Mouse (Mus musculus): Measurements from ENCODE around the gene Ptger1.

Ptger1 gene

DNA sequence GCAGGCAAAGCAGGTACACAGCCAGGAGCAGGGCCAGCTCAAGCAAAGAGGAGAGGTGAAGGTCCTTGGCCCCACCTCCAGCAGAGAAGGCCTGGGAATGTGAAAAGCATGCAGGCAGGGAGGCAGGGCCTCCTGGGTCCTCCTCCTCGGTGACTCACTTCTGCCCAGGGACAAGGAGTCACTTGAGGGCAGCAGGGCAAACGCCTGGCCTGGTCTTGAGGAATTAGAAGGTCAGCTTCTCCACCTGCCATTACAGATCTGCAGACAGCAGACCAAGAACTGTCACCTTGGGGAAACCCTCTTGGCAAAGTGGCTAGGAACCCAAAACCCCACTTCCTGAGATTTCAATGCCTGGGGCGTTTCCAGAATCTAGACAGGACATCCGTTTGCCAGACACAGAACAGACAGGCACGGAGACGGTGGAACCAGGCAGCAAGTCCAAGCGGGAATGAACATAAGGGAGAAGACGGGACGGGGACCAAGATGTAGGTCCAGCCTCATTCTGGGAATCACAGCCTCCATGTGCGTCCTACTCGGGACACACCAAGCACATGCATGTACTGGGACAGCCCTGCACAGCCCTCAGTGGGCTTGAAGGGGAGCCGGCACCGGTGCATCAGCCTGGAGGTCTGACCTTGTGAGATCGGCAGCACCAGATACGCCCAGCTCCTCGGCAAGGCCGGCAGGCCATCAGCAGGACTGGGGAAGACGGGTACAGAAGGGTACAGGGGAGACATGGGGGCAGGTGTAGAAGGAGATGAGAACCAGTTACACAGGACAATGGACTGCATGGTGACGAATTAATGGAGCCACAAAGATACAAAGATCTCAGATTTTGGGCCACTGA lies 31.1 kb downstream of the Ptger1 start:
- DNase-seq: peak; percentile 65 to 81

- DNase-seq: peak; percentile 38 to 48
Measured at GRCm38 (mm10) chr8:83698291-83698660, 31.8 kb downstream of the Ptger1 start.

DNA sequence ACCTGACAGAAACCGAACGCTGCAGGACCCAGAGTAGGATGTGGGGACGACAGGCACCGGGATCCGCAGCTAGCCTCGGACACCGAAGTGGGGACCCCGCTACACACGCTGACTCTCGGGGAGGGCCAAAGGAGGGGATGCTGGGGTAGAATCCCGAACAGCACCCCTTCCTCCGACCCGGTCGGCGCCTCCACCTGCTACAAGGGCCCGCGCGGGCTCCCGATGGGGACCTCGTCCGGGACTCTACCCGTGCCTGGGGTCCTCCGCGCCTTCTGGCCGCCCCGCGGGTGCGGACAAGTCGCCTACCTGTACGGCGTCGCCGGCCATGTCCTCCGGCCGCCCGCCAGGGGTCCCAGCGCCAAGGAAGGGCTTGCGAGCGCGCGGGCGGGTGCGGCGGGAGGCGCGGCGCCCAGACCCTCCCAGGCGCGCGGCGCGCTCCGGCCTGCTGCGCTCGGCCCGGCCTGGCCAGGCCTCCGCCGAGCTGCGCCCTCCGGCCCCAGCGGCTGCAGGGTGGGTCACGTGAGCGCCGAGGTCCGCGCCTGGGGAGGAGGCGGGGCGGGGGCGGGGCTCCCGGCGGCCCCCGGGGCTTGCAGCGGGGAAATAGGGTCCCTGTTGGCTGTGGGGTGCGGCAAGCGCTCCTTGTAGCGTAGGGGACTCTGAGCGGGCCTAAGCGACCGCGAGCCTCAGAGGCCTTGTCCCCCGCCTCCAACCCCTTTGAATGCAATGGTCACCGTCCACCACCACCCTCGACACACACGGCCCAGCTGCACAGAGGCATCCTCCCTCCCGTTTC lies 32.4 kb downstream of the Ptger1 start, which contains the start of gene Pkn1:
TSS of gene Pkn1 (minus strand) at position 519 of the 793 bp plus-strand sequence.
- DNase-seq: peak; percentile 69 to 72

GRCm38 (mm10) chr8:83699566-83699965 lies 33.1 kb downstream of the Ptger1 start:
- DNase-seq: no peak

DNA sequence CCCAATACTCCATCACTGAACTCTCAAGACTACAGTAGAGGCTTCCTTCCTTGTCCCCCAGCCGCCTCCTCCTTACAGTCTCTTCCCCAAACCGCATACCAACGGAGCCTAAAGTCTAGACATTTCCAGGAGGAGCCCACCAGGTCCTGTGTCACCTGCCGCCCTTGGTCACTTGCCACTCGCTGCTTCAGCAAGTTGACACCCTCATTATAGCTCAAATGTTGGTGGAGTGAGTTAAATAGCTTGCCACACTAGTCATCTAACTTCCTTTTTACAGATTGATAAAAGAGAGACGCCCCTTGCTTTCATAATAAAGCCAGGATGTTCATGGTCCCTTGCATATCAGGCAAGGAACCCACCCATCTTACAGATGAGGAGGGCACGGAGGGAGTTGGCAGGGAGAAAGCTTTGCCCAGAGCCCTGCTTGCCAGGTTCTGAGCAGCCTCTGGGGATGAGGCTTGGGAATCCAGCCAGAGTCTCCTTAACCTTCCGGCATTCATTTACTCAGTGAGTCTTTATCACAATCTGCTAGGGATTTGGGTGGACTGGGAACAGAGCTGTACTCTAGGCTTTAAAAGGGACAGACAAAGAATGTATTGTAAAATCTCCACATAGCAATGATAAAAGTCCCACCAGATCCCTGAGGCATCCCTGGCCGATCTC lies 34.1 kb downstream of the Ptger1 start:
- peak in 1 of 2 experiments; percentile 38 for DNase-seq

DNA sequence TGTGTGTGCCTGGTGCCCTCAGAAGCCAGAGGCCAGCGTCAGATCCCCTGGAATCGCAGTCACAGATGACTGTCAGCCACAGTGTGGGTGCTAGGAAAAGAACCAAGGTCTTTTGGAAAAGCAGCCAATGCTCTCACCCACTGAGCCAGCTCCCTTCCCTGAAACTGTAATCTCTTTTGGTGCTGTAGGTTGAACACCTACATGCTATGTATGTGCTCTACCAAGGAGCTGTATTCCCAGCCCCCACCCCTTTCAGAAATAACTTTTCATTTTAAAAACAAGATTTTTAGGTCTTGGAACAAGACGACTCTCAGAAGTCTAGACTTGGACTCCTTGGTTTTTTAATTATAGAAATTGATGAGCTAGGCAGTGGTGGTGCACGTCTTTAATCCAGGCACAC lies 36.9 kb downstream of the Ptger1 start:
- DNase-seq: no peak

DNA sequence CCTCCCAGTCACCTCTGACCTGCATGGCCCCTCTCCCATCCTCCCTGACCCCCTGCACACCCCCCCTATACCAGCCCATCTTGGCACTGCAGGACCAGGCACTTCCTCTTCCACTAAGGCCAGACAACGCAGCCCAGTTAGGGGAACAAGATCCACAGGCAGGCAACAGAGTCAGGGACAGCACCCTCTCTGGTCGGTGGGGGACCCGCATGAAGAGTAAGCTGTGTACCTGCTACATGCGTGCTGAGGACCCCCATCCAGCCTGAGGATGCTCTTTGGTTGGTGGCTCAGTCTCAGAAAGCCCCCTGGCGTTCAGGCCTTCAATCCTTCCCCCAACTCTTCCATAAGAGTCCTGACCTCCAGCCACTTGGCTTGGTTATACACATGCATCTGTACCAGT lies 39.9 kb downstream of the Ptger1 start:
- DNase-seq: no peak

DNA sequence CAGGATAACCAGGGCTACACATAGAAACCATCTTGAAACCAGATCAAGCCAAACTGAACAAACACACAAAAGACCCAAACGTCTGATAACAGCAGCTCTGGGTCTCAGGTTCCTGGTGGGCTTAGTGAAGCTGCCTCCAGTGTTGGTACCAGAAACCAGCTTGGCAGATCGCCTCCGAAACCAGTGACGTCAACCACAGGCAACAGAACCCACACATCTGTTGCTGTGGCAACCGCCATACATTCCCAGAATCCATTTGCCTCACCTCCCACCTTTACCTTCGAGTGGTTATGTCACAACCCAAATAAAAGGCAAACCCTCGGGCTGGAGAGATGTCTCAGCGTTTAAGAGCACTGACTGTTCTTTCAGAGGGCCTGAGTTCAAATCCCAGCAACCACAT lies 41.1 kb downstream of the Ptger1 start:
- DNase-seq: no peak

- no peak for DNase-seq
Measured at GRCm38 (mm10) chr8:83714676-83715030, 48.2 kb downstream of the Ptger1 start.

DNA sequence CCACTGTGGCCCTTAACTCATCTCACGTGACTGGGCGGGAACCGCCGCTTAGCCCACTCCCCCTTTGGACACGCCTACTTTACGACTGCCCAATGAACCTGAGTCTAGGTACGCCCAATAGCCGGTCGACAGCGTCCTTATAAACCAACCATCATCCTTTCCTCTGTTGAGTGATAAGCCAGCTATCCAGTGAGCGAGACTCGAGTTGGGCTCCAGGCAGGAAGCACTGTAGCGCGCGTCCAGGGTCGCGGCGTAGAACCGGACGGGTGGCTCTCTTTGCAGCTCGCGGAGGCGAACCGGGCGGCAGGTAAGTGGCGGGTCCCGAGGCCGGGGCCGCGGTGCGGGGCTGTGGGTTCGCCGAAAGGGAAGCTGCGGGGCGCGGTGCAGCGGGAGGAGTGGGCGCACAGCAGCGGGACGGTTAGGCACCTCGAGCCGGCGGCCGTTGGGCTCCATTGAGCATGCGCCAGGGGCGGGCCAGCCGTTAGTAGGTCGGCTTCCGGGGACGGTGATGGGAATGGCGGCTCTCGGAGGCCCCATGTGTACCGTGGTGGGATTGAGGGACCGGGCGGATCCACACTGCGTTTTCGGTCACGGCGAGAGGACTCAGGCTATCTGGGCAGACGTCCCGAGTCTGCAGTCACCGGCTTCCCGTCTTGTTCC lies 48.7 kb downstream of the Ptger1 start, which contains the start of gene Ddx39:
TSS of gene Ddx39 (plus strand) at position 147 of the 660 bp plus-strand sequence.
- DNase-seq: peak; percentile 99 to 100

- DNase-seq: no peak
Measured at GRCm38 (mm10) chr8:83715771-83716170, 49.3 kb downstream of the Ptger1 start.

DNA sequence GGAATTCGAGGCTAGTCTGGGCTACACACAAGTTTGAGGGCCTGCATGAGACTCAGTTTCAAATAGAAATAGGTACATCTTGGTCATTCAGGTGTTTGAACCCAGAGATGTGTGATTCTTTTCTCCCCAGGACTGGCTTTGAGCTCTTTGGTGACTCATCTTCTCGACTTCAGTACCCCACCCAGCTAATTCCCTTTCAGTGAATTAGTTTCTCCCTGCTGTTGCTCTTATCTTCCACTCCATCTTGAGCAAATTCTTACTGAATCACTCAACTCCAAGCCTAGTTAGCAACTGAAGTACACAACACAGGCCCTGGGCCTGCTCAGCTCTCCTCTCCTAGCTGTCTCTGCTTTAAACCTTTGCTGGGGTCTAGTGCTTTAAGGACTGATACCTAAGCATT lies 50.1 kb downstream of the Ptger1 start:
- no peak for DNase-seq

- DNase-seq: no peak
Measured at GRCm38 (mm10) chr8:83719048-83719447, 52.6 kb downstream of the Ptger1 start.

- no peak for DNase-seq
Measured at GRCm38 (mm10) chr8:83719693-83720092, 53.2 kb downstream of the Ptger1 start.

- peak; percentile 70 to 72 for DNase-seq
Measured at GRCm38 (mm10) chr8:83721405-83722025, 55.0 kb downstream of the Ptger1 start.
